Mouse (Mus musculus) G1E (cell line): ENCODE results near the gene Epb41l5. TPM values are rescaled to one million over a fixed set of nuclear protein-coding genes. Genes with fewer than 3 reads are reported as not detected.

Experiments
- ATAC-seq: 2 replicates; pipeline ENCODE4 v1.8.0; 2016; ENCODE audit warnings: mild to moderate bottlenecking; ENCODE audit not compliant: insufficient number of reproducible peaks, poor library complexity, low FRiP score, severe bottlenecking; ENCODE audit errors: extremely low read depth
- DNase-seq: peaks from one replicate; pipeline ENCODE4 v3.0.0; 2012; ENCODE audit warnings: low spot score
- H3K27me3 ChIP-seq: 2 replicates; pipeline ENCODE4 v1.6.1; 2012; ENCODE audit warnings: mild to moderate bottlenecking, low read length, inconsistent platforms; ENCODE audit not compliant: insufficient read depth
- H3K36me3 ChIP-seq: replicated peaks from 2 replicates; pipeline ENCODE3; 2012; ENCODE audit warnings: mild to moderate bottlenecking, inconsistent platforms
- H3K4me1 ChIP-seq: 2 replicates; pipeline ENCODE4 v1.6.1; 2012; ENCODE audit warnings: low read depth, low read length, inconsistent platforms, mixed read lengths; ENCODE audit not compliant: insufficient read depth
- H3K4me3 ChIP-seq: 2 replicates; pipeline ENCODE4 v1.5.1; 2012; ENCODE audit warnings: low read depth, mild to moderate bottlenecking, inconsistent platforms, low read length, moderate library complexity, mixed read lengths
- H3K9me3 ChIP-seq: replicated peaks from 2 replicates; pipeline ENCODE4 v1.6.1; 2012; ENCODE audit warnings: inconsistent platforms
- CTCF ChIP-seq: IDR thresholded peaks from 2 replicates; pipeline ENCODE4 v1.5.1; 2012; ENCODE audit warnings: low read depth, low read length, inconsistent platforms, mixed read lengths
- GATA1 ChIP-seq: IDR thresholded peaks from 2 replicates; pipeline ENCODE4 v1.6.1; 2012; ENCODE audit warnings: borderline replicate concordance, low read length, inconsistent platforms, mixed read lengths
- GATA2 ChIP-seq: IDR thresholded peaks from 2 replicates; pipeline ENCODE4 v1.6.1; 2012; ENCODE audit warnings: low read depth, low read length, inconsistent platforms, borderline replicate concordance
- POLR2AphosphoS5 ChIP-seq: IDR thresholded peaks from 2 replicates; pipeline ENCODE4 v1.6.1; 2012; ENCODE audit warnings: low read depth, low read length, inconsistent platforms; ENCODE audit not compliant: insufficient replicate concordance
- TAL1 ChIP-seq: conservative IDR thresholded peaks from 2 replicates; pipeline ENCODE4 v1.6.1; 2012; ENCODE audit warnings: low read depth, low read length, inconsistent platforms, mixed read lengths
- polyA plus RNA-seq: library from polyadenylated mRNA; stranded (reverse); fragments of >175 nt; gene quantifications from 2 replicates; pipeline ENCODE4 v1.2.3, GENCODE M21; 2012
- total RNA-seq, 2 experiments: library from RNA; stranded (forward) in 1 of 2; stranded (reverse) in 1 of 2; fragments of 200-1000 nt in 1 of 2; fragments of >200 nt in 1 of 2; fragmentation: Nextera tagmentation in 1 of 2; gene quantifications; 2 replicates each; pipeline ENCODE4 v1.2.3; 2014 to 2017

Gene Epb41l5
- total and polyA plus RNA-seq, 3 experiments, result 7.4 to 81.8 (median 22.5) TPM

- H3K9me3 ChIP-seq, result no peaks in the 10 kb centered on the region
- ATAC-seq, result no peak
- peaks cover 66% of the 10 kb centered on the region for H3K4me1 ChIP-seq
- TF ChIP-seq GATA2, result no peak
- no peak for TF ChIP-seq TAL1
- no peak for TF ChIP-seq POLR2AphosphoS5
- no peak for TF ChIP-seq CTCF
- no peak for TF ChIP-seq GATA1
- no peak for DNase-seq
- peaks cover 30% of the 10 kb centered on the region for H3K36me3 ChIP-seq
- peak overlapping the region; percentile 79 for H3K4me3 ChIP-seq
- peaks cover 27% of the 10 kb centered on the region for H3K27me3 ChIP-seq
Measured at GRCm38 (mm10) chr1:119503808-119504207, 145.0 kb downstream of the Epb41l5 start.

- Histone ChIP-seq H3K4me3 (peak overlapping the region; percentile 79; the same call in 1 of the 2 replicates), H3K9me3 (no peaks in the 10 kb centered on the region), H3K4me1 (peaks cover 72% of the 10 kb centered on the region), H3K36me3 (peaks cover 37% of the 10 kb centered on the region), H3K27me3 (peaks cover 21% of the 10 kb centered on the region)
- ATAC-seq (no peak), DNase-seq (no peak)
- TF ChIP-seq GATA2 (no peak), POLR2AphosphoS5 (no peak), TAL1 (no peak), GATA1 (no peak), CTCF (no peak)
Measured at GRCm38 (mm10) chr1:119503181-119503580, 145.6 kb downstream of the Epb41l5 start.

- Histone ChIP-seq H3K9me3 (no peaks in the 10 kb centered on the region), H3K27me3 (peaks cover 17% of the 10 kb centered on the region), H3K4me3 (peak overlapping the region; percentile 79; the same call in 1 of the 2 replicates), H3K4me1 (peaks cover 76% of the 10 kb centered on the region), H3K36me3 (peaks cover 39% of the 10 kb centered on the region)
- ATAC-seq (no peak), DNase-seq (no peak)
- TF ChIP-seq TAL1 (no peak), CTCF (no peak), GATA2 (no peak), GATA1 (no peak), POLR2AphosphoS5 (no peak)
Measured at GRCm38 (mm10) chr1:119502729-119503128, 146.1 kb downstream of the Epb41l5 start.

GRCm38 (mm10) chr1:119501881-119502280, 146.9 kb downstream of the Epb41l5 start:
- Histone ChIP-seq H3K27me3 (peaks cover 11% of the 10 kb centered on the region; the same call in 1 of the 2 replicates), H3K4me3 (peak overlapping the region; percentile 36; the same call in 1 of the 2 replicates), H3K9me3 (no peaks in the 10 kb centered on the region), H3K36me3 (peaks cover 47% of the 10 kb centered on the region), H3K4me1 (peaks cover 81% of the 10 kb centered on the region)
- DNase-seq (no peak), ATAC-seq (no peak)
- TF ChIP-seq GATA2 (no peak), TAL1 (peak; percentile 59)

- Histone ChIP-seq H3K36me3 (peaks cover 69% of the 10 kb centered on the region), H3K4me3 (no peak overlapping the region), H3K9me3 (no peaks in the 10 kb centered on the region), H3K4me1 (peaks cover 71% of the 10 kb centered on the region), H3K27me3 (no peaks in the 10 kb centered on the region)
- TF ChIP-seq CTCF (no peak), GATA1 (no peak), POLR2AphosphoS5 (no peak), TAL1 (no peak), GATA2 (no peak)
- ATAC-seq (no peak), DNase-seq (no peak)
Measured at GRCm38 (mm10) chr1:119499456-119499855, 149.3 kb downstream of the Epb41l5 start.

GRCm38 (mm10) chr1:119498536-119499231, 150.1 kb downstream of the Epb41l5 start:
- Histone ChIP-seq H3K27me3 (no peaks in the 10 kb centered on the region), H3K4me1 (peaks cover 64% of the 10 kb centered on the region), H3K36me3 (peaks cover 73% of the 10 kb centered on the region), H3K9me3 (no peaks in the 10 kb centered on the region), H3K4me3 (no peak overlapping the region)
- no peak for TF ChIP-seq GATA2
- TF ChIP-seq POLR2AphosphoS5, result no peak
- no peak for TF ChIP-seq CTCF
- no peak for TF ChIP-seq TAL1
- no peak for TF ChIP-seq GATA1
- DNase-seq (no peak), ATAC-seq (peak; percentile 17; the same call in 1 of the 2 replicates)

GRCm38 (mm10) chr1:119497346-119498004, 151.3 kb downstream of the Epb41l5 start:
- H3K27me3 ChIP-seq, result no peaks in the 10 kb centered on the region
- TF ChIP-seq POLR2AphosphoS5 (no peak), GATA1 (no peak), TAL1 (no peak)
- no peaks in the 10 kb centered on the region for H3K9me3 ChIP-seq
- H3K36me3 ChIP-seq, result peaks cover 78% of the 10 kb centered on the region
- H3K4me1 ChIP-seq, result peaks cover 55% of the 10 kb centered on the region
- no peak overlapping the region for H3K4me3 ChIP-seq
- DNase-seq, result no peak
- ATAC-seq, result no peak
